Mouse (Mus musculus): ENCODE data around the gene Macrod2.
A peak's percentile ranks its signal among the peaks of the same experiment; 100 is the strongest.

Macrod2 gene

DNA sequence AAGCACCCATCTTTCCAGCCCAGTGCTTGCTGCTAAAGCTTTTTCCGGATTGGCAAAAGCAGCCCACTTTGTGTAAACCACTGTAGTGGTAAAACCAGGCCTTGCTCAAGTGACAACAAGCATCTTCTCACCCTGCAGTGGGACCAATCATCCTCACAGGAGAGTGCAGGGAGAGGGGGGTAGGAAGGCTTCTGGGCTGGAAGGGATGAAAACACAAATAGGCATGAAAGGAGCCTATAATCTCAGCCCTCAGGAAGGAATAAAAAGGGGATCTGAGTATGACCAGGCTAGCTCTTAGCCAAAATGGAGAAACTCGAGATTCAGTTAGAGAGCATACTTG is 1663.6 kb downstream of the Macrod2 start:
- DNase-seq = no peak

DNA sequence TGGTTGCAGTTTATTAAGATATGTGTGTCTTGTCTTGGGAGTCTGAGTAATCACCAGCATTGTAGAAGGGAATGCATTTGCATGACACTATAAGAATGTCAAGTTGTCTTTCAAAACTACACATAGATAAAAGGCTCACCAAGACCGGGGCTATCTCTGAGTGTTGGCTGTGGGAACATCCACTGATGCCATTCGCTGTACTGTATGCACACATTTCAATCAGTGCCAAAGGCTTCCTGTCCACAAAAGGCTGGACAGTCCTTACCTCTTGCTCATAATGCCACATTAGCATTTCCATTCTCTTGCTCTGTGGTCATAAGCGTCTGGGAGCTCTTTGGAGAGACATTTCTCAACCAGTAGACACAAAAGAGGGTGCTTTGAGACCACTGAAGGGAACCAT is 1713.8 kb downstream of the Macrod2 start:
- no peak for DNase-seq

DNA sequence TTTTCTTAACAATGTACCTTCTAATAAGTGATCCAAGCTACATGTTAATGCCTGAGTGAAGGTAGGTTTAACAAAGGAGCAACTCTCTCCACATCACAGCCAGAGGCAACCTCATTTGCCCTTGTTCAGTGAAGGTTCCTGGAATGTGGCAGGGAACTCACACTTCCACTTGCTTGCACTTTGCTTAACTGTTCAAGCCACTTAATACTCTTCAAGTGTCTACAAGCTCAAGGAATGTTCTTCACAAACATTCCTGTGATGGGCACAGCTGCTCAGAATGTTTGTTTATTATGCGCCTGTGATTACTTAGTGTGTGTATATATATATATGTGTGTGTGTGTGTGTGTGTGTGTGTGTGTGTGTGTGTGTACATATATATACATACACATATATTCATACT is 1721.5 kb downstream of the Macrod2 start:
- no peak for DNase-seq

DNA sequence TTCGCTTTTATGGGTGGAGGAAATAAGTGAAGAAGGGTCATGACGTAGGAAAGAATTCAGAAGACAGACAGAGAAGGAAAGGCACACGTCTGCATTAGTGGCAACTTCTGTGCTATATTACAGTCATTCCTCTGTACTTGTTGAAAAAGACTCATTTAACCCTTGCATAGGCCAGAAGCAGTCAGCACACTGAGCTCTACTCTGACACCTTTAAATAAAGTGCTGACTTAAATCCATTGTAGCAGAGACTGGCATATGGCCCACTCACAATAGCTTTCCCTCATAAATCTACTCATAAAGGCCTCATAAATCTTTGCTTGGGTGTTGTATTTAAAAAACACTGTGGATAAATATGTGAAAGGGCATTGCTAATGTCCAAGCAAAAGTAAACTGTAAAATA is 1733.0 kb downstream of the Macrod2 start:
- no peak for DNase-seq

DNA sequence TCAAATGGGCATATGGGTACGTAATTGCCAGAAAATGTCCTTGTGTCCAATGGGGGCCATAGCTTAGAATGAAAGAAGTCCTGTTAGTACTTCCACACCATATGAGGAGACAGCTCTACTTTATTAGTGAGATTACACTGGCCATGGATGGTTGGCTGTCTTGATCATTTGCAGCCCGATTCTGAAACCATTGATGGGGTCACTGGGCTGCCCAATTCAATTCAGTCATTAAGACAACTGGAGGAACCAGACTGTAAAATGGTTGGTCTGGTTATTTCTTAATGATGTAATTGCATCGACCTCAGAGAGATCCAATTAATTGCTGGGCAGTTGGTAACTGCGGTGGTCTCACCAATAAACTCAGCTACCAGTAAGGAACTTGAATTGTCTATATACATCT is 1734.1 kb downstream of the Macrod2 start:
- DNase-seq = no peak

DNA sequence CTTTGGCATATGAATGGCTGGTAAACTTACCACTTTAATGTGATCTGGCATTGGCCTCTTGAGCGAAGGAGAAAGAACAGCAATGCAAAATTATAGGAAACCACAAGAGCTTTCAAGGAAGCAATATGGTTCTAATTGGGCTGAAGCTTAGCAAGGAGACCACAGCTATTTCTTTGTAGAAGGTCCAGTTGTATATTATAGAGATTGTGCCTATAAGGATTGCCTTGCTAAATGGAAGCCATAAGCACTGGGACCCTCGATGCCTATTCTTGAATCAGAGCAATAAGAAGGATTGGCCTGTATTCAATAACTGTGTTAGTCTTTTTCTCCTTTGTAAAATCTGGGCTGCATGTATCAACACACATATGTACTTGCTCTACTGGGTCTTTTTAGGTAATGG is 1754.2 kb downstream of the Macrod2 start:
- DNase-seq = no peak

DNA sequence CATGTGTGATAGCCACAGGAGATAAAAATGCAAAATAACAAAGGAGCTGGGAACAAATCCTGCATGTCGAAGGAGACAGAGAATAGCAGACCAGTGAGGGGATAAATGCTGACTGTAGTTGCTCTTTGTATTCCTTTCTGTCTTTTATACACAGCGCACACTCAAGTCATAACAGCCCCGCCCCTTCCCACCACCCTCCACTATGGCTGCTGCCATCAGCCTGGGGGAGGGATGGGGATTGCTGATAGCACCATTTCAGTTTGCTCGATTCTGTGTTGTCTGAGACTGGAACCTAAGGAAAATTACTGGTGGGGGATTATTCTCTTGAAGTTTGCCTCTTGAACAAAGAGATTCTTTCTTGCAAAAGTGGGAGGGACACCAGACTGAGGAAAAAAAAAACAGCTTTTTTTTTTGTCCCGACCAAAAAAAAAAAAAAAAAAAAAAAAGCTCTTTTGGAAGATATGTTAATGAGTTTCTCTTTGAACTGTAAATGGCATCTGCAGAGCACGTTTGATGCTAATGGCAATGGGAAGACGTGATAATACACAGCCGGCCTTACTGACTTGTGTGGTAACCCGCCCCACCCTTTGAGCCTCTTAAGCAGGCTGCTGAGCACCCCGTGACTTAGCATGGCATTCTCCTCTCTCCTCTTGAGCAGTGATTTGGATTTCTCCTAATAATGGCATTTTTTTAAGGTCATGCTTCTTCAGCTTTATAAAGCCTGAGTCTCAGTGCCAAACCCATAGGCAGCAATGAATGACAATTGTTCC is 1768.6 kb downstream of the Macrod2 start:
- no peak for DNase-seq

DNA sequence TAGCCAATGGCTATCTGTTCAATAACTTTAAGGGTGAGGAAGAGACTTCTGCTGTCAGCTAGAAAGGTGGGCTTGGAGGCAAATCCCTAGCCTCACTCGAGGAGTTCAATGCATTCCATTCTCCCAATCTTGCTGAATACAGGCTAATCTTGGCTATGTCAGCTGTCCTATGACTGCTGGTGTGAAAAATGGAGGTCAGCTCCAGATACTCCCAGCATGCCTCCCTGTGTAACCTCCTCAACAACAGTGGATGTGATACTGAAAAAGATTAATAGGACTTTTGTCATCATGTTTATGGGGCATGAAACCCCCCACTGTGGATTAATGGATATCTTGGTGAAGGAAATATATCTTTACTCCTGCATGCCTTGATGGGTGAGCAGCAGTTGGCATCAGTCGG is 1774.5 kb downstream of the Macrod2 start:
- DNase-seq = no peak

DNA sequence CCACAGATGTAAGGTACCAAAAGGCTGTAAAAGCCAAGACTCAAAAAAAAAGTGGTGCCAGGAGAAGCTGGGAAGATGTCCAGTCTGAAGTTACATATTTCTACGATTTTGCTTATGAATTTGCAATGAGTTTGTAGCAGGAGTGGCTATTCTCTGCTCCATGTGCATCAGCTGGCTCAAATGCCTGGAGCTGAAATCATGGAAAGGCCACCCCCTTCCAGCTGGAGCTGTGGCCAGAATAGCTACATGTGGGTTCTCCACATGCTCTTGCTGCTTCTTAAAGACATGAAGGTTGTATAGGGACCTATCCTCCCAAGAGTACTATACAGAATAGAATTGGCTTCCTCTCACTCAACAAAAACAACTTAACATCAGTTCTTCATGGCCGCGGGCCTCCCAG is 1777.6 kb downstream of the Macrod2 start:
- no peak for DNase-seq

DNA sequence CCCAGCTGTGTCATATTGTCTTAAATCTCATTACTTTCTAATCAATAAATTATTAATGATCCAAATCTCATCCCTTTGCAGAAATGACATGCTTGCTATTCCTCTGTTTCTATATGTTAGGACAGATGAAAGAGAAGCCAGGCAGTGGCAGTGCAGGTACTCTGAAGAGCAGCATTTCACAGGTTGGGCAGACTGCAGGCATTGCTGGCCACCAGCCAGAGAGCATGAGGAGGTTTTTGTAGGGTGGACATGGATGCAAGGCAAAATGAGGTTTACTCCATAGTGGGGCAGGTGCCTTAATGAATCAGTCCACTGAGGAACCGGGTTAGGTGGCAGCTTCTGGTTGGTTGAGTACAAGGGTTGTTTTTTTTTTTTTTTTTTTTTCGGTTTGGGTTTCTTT is 1778.9 kb downstream of the Macrod2 start:
- DNase-seq = no peak

DNA sequence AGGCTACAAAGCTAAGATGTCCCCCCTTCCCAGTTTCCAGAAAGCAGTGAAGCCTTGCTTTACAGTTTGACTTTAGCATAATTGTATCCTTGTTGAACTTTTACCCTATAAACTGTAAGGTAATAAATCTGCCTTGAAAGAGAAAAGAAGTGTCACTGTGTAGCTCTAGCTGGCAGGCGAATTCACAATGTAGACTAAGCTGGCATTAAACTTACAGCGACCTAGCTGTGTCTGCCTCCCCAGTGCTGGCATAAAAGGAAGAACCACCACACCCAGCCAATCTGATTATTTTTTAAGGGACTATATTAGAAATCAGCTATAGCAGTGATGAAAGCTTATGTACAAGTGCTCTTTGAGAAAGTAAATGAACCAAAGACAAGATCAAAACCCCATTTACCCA is 1791.8 kb downstream of the Macrod2 start:
- no peak for DNase-seq

DNA sequence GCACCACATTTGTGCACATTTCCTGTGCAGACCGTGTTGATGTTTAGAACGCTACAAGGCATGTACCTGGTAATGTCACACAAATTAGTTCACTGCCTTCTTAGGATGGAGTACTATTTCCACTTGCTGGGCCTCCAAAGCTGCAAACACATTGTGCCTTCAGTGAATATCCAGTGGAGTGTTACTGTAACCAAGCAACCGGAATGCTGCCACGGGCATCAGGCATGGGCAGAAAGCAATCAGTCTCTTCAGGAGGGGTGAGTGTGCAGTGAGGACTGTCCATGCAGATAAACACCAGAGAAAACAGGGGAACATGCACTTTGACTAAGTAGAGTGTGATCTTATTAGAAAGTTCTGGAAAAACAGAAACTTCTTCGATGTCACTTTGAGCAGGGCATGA is 1792.3 kb downstream of the Macrod2 start:
- peak; percentile 17 for DNase-seq

DNA sequence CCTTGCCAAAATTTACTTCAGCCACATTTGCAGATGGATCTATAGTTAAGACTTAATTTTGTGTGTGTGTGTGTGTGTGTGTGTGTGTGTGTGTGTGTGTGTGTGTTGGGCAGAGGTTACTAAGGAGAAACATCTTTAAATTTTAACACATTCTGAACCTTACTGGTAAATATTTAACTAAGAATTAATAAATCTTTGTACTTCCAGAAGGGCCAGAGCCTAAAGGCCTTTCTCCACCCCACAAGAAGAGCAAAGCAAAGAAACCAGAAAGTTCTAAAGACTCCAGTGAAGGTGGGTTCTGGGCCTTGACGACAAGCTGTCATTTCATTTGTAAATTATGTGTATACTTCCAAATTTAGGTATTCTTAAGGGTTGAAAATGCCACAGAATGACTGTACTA is 1822.3 kb downstream of the Macrod2 start:
- peak; percentile 23 to 42 for DNase-seq

DNA sequence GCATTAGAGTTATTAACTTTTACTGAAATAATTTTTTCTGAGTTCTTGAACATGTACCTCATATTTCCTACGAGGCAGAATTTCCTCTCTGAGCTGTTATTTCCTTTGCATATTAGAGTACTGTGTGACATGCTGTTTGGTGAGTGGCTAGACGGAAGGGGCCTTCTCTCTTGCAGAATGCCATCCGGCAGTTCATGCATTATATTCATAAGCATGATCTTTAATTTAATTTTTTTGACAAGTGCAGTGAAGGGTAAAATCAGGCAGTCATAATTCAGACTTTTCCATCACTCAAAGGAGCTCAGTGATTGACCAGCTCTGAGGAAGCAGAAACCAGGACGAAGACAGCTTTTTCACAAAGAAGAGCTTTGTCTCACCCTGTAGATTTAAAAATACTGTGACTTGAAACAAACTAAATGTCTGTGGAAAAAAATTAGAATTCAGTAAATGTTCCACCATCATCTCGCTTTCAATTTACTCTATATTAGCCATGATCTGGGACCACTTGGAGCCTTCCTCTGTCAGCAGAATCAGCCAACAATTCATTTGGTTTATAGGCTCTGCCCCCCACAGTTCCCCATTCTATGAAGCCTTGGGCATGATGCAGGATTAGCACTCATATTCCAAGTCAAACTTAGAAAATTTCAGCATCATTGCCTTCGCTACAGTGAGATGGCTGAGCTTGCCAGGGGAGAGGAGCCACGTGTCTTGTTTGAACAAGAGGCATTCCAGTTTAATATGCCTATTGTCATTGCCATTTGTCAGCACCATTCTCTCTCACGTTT is 1827.2 kb downstream of the Macrod2 start:
- no peak for DNase-seq

DNA sequence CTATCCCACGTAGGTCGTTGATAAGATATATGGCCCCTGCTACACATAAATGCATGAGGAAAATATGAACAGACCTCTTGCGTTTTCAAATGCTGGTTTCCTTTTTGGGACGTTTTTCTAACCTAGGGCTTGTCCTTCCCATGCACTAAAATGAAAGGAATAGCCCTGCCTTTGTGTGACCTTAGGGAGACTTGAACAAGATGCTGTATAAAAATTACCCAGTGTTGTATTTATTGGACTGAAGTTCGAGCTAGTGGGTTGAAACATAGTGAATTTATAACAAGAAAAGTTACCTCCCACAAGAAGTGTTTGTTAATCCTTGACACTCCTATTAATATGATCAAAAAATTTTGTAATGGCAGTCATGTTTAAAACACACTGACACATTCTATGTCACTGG is 1827.8 kb downstream of the Macrod2 start:
- DNase-seq = no peak

DNA sequence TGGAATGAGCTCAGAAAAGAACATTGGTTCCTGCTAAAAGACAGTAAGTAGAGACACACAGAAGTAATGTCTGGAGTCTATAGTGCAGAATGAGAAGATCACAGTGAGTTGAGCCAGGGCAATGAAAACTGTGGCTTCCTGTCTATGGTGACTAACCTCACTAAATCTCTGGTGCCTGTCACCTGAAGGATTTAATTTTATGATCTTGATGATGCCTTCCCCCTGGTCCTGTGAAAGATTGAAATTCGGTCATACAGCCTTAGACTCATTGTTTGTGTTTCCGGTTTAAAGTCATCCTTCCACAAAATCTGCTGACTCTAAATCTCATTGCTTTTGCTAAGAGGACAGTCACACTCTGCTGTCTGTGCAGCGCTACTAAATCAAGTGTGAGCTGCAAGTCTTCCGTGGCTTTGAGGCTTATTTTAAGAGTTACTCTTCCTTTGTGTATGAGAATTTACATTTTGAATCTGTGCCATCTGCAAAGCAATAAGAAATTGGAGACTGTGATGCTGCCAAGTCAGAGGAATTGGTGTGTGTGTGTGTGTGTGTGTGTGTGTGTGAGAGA is 1836.0 kb downstream of the Macrod2 start:
- no peak for DNase-seq

DNA sequence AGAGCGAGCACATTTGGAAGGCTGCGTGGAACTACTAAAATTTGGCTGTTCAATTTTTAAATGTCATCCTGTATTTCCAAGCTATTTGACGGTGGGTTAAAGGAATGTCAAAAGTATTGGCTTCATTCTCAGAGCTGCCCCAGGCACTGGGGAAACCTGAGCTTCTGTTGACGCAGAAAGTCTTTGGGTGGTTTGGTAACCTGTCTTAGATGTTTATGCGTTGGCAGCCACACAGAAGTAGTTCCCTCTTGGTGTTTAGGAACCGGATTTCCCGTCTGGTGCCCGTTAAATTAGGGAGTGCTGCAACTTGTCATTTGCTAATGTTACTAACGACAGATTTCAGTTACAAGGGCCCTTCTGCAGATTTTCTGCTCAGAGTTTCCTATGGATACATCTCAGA is 1837.7 kb downstream of the Macrod2 start:
- no peak for DNase-seq

DNA sequence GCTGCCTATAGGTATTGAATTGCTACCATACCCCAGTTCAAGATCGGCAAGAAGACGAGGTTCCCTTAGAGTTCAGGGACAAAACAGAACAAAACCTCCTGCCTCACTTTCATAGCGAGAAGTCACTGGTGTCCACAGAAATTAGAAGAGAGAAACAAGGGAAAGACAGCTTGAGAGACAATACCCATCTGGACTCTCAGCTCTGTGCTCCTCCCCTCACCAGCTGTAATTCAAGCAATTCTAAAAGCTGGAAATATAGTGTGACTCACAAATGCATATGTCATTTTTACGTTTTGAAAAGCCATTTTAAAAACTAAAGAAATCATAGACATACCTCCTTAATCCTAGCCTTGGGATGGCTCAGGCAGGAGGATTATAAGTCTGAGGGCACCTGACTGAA is 1848.4 kb downstream of the Macrod2 start:
- DNase-seq = no peak

DNA sequence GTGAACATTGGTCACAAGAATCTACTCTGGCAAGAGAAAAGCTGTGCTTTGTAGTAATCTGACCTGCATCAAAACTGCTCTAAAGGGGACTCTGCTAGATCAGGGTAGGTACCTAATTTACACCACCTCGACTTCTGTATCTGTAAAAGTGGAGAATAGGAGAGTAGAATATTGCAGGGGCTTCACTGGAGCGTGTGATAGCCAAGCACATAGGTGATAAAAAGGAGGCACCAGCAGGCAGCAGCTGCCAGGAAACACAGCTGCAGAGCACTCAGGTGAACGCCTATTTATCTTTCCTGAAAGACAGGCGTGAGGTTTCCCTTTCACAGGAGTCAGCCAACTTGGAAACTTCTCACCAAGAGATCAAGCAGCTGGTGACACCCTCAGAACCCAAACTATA is 1855.3 kb downstream of the Macrod2 start:
- DNase-seq = no peak

DNA sequence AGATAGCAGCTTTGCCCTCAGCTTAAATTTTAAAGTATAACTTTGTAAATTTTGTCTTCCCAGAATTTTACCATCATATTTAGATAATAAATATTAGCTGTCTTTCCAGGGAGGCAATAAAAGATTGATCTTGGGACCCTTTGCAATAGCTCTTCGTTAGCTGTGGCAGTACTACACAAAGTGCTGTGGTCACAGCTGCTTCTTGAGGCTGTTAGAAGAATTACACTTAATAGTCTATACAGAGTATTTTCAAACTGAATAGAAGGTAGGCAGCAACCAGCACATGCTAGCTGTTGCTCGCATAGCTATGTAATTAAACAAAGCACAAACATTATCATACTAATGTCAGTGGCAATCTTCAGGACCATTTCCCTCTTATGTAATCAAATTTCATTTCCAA is 1856.4 kb downstream of the Macrod2 start:
- no peak for DNase-seq

DNA sequence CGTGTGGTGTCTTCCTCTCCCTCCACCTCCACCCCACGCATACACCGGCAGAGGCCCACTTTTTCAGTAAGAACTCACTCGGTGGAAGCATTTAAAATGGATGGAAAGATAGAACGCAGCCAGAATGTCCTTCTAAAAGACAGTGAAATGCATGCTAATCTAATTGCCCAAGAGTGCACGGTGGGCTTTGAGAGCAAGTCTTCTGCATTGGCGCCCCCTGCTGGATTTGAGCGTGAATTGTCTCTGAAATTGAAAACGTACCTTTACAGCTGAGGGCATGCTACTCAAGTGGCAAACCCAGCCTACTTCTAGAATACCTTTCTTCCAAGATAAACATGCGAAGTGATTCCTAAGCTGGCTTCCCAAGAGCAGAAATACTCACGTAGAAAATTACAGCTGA is 1858.8 kb downstream of the Macrod2 start:
- DNase-seq = peak; percentile 35 to 79

DNA sequence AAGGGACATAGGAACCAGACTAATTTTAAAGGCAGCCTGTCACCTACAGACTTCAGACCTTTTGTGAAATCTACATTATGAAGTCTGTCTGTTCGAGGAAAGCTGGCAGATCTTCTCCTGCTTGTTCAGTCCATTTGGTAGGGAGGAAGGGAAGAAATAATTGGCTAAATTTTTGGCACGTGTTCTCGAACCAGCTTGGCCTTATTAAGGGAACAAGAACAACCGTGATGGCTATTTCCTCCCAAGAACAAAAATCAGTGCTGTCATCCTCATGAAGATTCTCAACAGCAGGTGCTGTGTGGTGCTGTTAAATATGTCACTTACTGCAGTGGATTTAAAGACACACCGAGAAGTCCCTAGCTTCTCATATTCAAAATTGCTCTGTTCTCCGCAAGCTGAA is 1859.5 kb downstream of the Macrod2 start:
- DNase-seq = no peak

DNA sequence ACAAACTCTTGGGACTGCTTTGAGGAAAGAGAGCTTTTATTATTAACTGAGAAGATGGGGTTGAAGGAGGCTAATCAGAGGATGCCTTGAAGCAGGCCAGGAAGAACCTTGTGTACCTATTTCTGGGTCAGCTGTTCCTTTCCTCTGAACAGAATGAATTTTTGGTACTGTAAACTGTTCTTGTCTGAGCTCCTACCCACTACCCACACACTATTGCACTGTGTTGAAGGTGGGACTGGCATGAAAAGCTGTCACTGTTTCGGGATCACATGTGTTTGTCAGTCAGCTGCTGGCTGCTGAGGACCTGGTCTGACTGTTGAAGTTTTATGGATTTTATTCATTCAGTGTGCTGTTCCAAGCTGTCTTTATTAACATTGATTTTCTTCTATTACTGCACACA is 1862.4 kb downstream of the Macrod2 start:
- DNase-seq = no peak

DNA sequence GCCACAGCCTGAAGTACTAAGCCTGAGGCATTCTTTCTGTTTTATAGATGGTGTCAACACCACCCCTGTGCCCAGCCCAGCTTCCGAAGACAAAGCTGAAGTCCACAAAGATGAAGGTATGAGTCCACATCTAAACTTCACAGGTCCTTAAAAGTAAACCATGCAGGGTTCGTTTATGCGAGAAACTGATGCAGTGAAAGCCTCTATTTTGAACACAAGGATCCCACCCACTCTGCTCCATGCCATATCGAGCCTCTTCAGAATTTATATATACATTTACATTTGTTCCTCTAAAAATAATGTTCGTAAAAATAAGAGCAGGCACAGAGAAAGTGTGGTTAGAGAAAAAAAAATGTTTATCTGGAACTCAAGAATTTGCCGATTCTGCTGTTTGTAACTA is 1865.9 kb downstream of the Macrod2 start:
- DNase-seq = no peak
